Mouse (Mus musculus) testis, adult 2 months (tissue): ENCODE results near the gene Ndufb4.
"Not testable (repeated sequence)": the region's sequence is repeated elsewhere in the genome, so short reads cannot be mapped to it uniquely, and the experiment has no call there.

Experiments
- CTCF ChIP-seq: fragments of 200-500 bp; IDR thresholded peaks from 2 replicates; pipeline ENCODE4 v1.5.1; 2012; ENCODE audit warnings: low read depth, mild to moderate bottlenecking, inconsistent platforms, low read length, moderate library complexity; ENCODE audit not compliant: control insufficient read depth, insufficient read depth, insufficient replicate concordance
- POLR2A ChIP-seq: fragments of 200-500 bp; IDR thresholded peaks from 2 replicates; pipeline ENCODE4 v1.6.1; 2012; ENCODE audit warnings: low read depth, mild to moderate bottlenecking, inconsistent platforms, low read length, moderate library complexity; ENCODE audit not compliant: control insufficient read depth

DNA sequence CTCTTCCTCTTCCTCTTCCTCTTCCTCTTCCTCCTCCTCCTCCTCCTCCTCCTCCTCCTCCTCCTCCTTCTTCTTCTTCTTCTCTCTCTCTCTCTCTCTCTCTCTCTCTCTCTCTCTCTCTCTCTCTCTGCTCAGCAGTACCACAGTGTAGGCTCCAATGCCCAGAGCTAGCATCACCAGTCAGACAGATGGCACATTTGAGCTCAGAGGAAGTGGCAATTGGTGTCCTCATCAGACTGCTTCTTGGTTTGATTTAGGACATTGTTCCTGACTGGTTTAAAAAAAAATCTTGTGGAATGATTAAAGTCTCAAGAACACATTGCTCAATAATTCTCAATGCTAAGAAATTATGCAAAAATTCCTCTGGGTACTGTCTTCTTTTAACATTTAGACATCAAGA lies 13.7 kb downstream of the Ndufb4 start:
- not testable (repeated sequence) for TF ChIP-seq CTCF, POLR2A
